Comparison of ENCODE assay signal across 12 mouse cellular contexts in genomic region chr1:3913631-3914030, GRCm38 (mm10).
DNase-seq lines count a peak whose midpoint lies in the region; ATAC-seq and TF ChIP-seq lines count a peak whose summit lies in the region.
"Had no signal": no experiment of that assay in that cellular context is flagged by ENCODE, and none has a peak within 500 bp of the region (broad histone marks: within the 10 kb centered on the region; RNA-seq: fewer than 3 reads in every experiment).

No protein-coding gene starts in this region.

- no peak overlapping the region for H3K4me3 ChIP-seq in lung, embryonic 15.5 days
- H3K4me3 ChIP-seq in midbrain, embryonic 13.5 days (replicated peaks), result no peak overlapping the region
- H3K4me3 ChIP-seq: megakaryocyte, embryonic 14.5 days had no signal

- TF ChIP-seq POLR2A in brain, embryonic 14.5 days (IDR thresholded peaks at IDR 0.05; ENCODE audit: borderline replicate concordance, extremely low read depth, insufficient read depth, insufficient read length, poor library complexity, severe bottlenecking), result no peak

- no peaks in the 10 kb centered on the region for H3K9me3 ChIP-seq in lung, embryonic 15.5 days
- no peaks in the 10 kb centered on the region for H3K9me3 ChIP-seq in midbrain, embryonic 13.5 days

- H3K9ac ChIP-seq in lung, embryonic 15.5 days, result no peak overlapping the region
- no peak overlapping the region for H3K9ac ChIP-seq in midbrain, embryonic 13.5 days (replicated peaks)

- WGBS in lung, embryonic 15.5 days, result 10% methylated on average over 1 of the region's 1 CpGs
- 38% methylated on average over 1 of the region's 1 CpGs for WGBS in midbrain, embryonic 13.5 days

- DNase-seq in heart, adult 18-20 months, result peak; percentile 8 to 18
- DNase-seq in heart, postnatal 4 days, result no peak
- DNase-seq in lung, postnatal 14 days, result no peak
- peak; percentile 47 for DNase-seq in brain, embryonic 14.5 days (ENCODE audit: low read depth)
- DNase-seq in frontal cortex, postnatal 25 days (ENCODE audit: low spot score in 2 of 2), result no peak
- DNase-seq in left cerebral cortex, adult 11 months (ENCODE audit: low spot score), result no peak
- DNase-seq: cerebellum, postnatal 36 days; kidney, postnatal 14 days; liver had no signal

- H3K36me3 ChIP-seq in lung, embryonic 15.5 days, result no peaks in the 10 kb centered on the region
- H3K36me3 ChIP-seq in midbrain, embryonic 13.5 days, result no peaks in the 10 kb centered on the region

- H3K27me3 ChIP-seq in lung, embryonic 15.5 days, result no peaks in the 10 kb centered on the region
- no peaks in the 10 kb centered on the region for H3K27me3 ChIP-seq in midbrain, embryonic 13.5 days
- H3K27me3 ChIP-seq: megakaryocyte, embryonic 14.5 days had no signal

- H3K4me2 ChIP-seq in lung, embryonic 15.5 days, result no peak overlapping the region
- no peak overlapping the region for H3K4me2 ChIP-seq in midbrain, embryonic 13.5 days (replicated peaks)

- H3K4me1 ChIP-seq in lung, embryonic 15.5 days, result peaks cover 3% of the 10 kb centered on the region
- peaks cover 4% of the 10 kb centered on the region; the same call in 1 of the 2 replicates for H3K4me1 ChIP-seq in midbrain, embryonic 13.5 days (replicated peaks)

- ATAC-seq in lung, embryonic 15.5 days (ENCODE audit: borderline replicate concordance, extremely low read depth, low FRiP score, low TSS enrichment), result peak; percentile 87
- peak; percentile 55; the same call in 1 of the 2 replicates for ATAC-seq in midbrain, embryonic 13.5 days

- no peak overlapping the region for H3K27ac ChIP-seq in lung, embryonic 15.5 days
- no peak overlapping the region for H3K27ac ChIP-seq in midbrain, embryonic 13.5 days

- TF ChIP-seq CTCF in brain, embryonic 14.5 days (IDR thresholded peaks at IDR 0.05; ENCODE audit: borderline replicate concordance, extremely low read depth, insufficient read depth, insufficient read length), result no peak

Comparison
In these comparisons a context has a peak if more than half of its experiments do, and no peak if none do; other contexts are left out.
1. DNase-seq: peak in heart, adult 18-20 months (2 of 2) and brain, embryonic 14.5 days (single experiment); none in heart, postnatal 4 days (single experiment), lung, postnatal 14 days (single experiment), frontal cortex, postnatal 25 days (0 of 2) and left cerebral cortex, adult 11 months (single experiment).